Mouse (Mus musculus): ENCODE data around the gene Trim63.

- TF ChIP-seq CTCF (conservative IDR thresholded peaks at IDR 0.05; ENCODE audit: low read length) = no peak
- TF ChIP-seq POU5F1 (IDR thresholded peaks at IDR 0.05; ENCODE audit: borderline replicate concordance, low read length) = no peak
These were observed 55.8 kb downstream of the Trim63 start for GRCm38 (mm10) chr4:134370649-134371221.

Data from E14TG2a.4 (cell line).